Mouse (Mus musculus) urinary bladder, adult 2 months (tissue): ENCODE measurements around the gene Etv6. TPM values are rescaled to one million over a fixed set of nuclear protein-coding genes. Genes with fewer than 3 reads are reported as not detected.

Experiments used
- DNase-seq: peaks from one replicate; pipeline ENCODE4 v3.0.0; 2022; ENCODE audit warnings: low spot score
- polyA plus RNA-seq: library from polyadenylated mRNA; depleted of rRNA; stranded (reverse); fragments of >200 nt; gene quantifications from 2 replicates; pipeline ENCODE4 v1.2.3, GENCODE M21; 2012

The Etv6 gene
- polyA plus RNA-seq, 1 experiment, result 29.9 TPM

GRCm38 (mm10) chr6:134078016-134078415 lies 42.5 kb downstream of the Etv6 start:
- DNase-seq, result no peak

GRCm38 (mm10) chr6:134079112-134079511 lies 43.6 kb downstream of the Etv6 start:
- no peak for DNase-seq

GRCm38 (mm10) chr6:134079563-134079962 lies 44.1 kb downstream of the Etv6 start:
- no peak for DNase-seq

GRCm38 (mm10) chr6:134080946-134081345 lies 45.4 kb downstream of the Etv6 start:
- no peak for DNase-seq

GRCm38 (mm10) chr6:134082229-134082920 lies 46.9 kb downstream of the Etv6 start:
- DNase-seq, result no peak

- DNase-seq, result no peak
Observed at GRCm38 (mm10) chr6:134083428-134083827, 47.9 kb downstream of the Etv6 start.

- no peak for DNase-seq
Observed at GRCm38 (mm10) chr6:134086351-134086750, 50.9 kb downstream of the Etv6 start.

GRCm38 (mm10) chr6:134087709-134088108 lies 52.2 kb downstream of the Etv6 start:
- DNase-seq, result no peak

GRCm38 (mm10) chr6:134089671-134090377 lies 54.3 kb downstream of the Etv6 start:
- DNase-seq, result no peak

- DNase-seq, result no peak
Observed at GRCm38 (mm10) chr6:134090378-134090692, 54.8 kb downstream of the Etv6 start.

- DNase-seq, result no peak
Observed at GRCm38 (mm10) chr6:134090875-134091274, 55.4 kb downstream of the Etv6 start.

- no peak for DNase-seq
Observed at GRCm38 (mm10) chr6:134091398-134091801, 55.9 kb downstream of the Etv6 start.

- no peak for DNase-seq
Observed at GRCm38 (mm10) chr6:134094066-134094465, 58.6 kb downstream of the Etv6 start.

- no peak for DNase-seq
Observed at GRCm38 (mm10) chr6:134094620-134095019, 59.1 kb downstream of the Etv6 start.

GRCm38 (mm10) chr6:134095582-134095981 lies 60.1 kb downstream of the Etv6 start:
- no peak for DNase-seq

- DNase-seq, result no peak
Observed at GRCm38 (mm10) chr6:134099976-134100743, 64.7 kb downstream of the Etv6 start.

GRCm38 (mm10) chr6:134102396-134102795 lies 66.9 kb downstream of the Etv6 start:
- no peak for DNase-seq

GRCm38 (mm10) chr6:134103519-134103918 lies 68.0 kb downstream of the Etv6 start:
- DNase-seq, result no peak

GRCm38 (mm10) chr6:134105514-134106201 lies 70.2 kb downstream of the Etv6 start:
- no peak for DNase-seq

- DNase-seq, result no peak
Observed at GRCm38 (mm10) chr6:134107696-134108095, 72.2 kb downstream of the Etv6 start.

GRCm38 (mm10) chr6:134109675-134110074 lies 74.2 kb downstream of the Etv6 start:
- no peak for DNase-seq

GRCm38 (mm10) chr6:134110206-134110605 lies 74.7 kb downstream of the Etv6 start:
- no peak for DNase-seq
